Mouse (Mus musculus): Measurements from ENCODE around the gene Tenm4.

The Tenm4 gene

GRCm38 (mm10) chr7:96242328-96243185 is 71.5 kb downstream of the Tenm4 start:
- no peak for DNase-seq (ENCODE audit: low spot score in 2 of 2)

DNA sequence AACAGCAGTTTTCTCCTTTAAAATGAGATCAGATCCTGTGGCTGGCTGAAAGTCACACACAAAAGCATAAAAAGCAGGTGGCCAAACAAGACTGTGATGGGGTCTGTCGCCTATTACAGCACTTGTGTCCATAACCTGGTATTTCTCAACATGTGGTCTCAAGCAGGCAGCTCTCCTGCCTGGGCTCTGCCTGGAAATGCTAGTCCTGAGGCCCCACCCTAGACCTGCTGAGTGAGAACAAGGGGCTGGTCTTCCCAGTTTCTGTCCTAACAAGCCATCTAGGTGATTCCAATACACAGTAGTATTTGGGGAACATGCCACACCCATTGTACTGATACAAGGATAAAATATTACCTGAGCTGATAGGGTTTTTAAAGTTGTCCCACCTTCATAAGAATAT is 73.8 kb downstream of the Tenm4 start:
- no peak for DNase-seq (ENCODE audit: low spot score in 2 of 2)

GRCm38 (mm10) chr7:96259630-96260029 is 88.6 kb downstream of the Tenm4 start:
- DNase-seq (ENCODE audit: low spot score in 2 of 2), result no peak

GRCm38 (mm10) chr7:96262182-96262581 is 91.1 kb downstream of the Tenm4 start:
- DNase-seq (ENCODE audit: low spot score in 2 of 2), result no peak

DNA sequence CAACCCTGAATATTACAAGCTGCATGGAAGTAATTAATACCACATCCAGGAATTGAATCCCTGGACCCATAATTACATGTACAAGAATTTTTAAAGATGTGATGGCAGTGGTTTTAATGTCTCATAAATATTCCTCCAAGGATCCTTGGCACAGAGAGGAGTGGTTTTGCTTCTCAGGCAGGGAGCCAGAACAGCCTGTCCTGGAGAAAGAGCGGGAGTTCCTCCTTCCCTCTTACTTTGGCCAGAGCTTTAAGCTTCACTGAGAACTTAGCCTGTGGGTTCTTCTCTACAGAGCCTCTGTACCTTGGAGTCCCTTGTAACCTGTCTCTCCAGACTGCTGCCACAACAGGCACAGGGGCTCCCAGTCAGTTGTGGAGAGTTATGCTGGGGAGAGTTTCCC is 94.9 kb downstream of the Tenm4 start:
- DNase-seq (ENCODE audit: low spot score in 2 of 2), result no peak

DNA sequence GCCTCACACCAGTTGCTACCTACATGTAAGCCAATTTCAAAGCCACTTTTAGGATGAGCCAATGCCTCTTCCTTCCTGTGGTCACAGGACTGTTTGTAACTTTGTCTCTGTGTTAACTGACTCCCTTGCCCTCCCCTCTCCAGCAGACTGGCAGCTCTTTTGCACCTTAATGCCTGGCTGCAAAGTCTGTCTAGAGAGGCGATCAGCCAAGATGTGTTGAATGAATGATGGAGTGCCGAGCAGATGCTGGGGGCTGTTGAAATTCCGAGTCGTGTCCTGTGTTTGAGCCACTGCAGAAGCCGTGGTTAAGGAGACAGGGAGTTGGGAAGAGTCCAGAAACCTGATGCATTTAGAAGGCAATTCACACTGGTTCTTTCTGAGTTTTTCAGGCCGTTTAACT is 96.2 kb downstream of the Tenm4 start:
- no peak for DNase-seq (ENCODE audit: low spot score in 2 of 2)

GRCm38 (mm10) chr7:96270684-96271083 is 99.6 kb downstream of the Tenm4 start:
- no peak for DNase-seq (ENCODE audit: low spot score in 2 of 2)

- no peak for DNase-seq (ENCODE audit: low spot score in 2 of 2)
Observed at GRCm38 (mm10) chr7:96272068-96272467, 101.0 kb downstream of the Tenm4 start.

DNA sequence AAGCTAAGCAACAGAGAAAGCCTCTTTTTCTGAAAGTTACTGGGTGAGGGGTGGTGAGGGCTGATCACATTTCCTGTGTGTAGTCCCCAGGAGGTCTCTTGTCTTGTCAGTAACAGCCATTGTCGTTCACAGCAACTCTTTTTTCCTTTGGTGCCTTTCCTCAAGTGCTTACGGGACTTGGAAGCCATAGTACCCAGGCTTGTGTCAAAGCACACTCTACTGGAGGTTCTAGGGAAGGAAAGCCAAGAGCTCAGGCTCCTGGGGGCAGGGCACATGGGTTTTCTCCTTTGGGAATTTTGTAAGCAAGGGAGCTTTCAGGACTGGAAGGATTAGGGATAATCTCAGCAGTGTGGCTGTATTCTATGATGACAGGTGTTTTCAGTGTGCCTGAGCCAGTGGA is 103.4 kb downstream of the Tenm4 start:
- no peak for DNase-seq (ENCODE audit: low spot score in 2 of 2)

DNA sequence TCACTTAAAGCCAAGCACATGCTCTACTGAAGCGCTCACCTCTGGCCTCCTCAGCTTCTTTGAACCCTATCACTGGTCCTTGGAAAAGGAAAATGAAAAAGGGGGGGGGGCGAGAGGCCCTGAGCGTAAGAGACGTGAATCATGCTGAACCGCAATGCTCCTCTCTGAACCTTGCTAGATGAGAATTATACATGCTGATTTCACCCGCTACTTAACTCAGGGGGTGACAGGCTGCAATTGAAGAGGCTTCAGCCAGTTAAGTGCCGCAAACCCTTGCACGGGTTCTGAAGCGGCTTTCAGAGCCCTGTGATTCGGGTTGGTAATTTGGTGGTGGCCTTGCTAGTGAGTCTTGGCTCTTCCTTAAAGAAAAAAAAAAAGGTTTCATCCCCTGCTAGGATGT is 106.5 kb downstream of the Tenm4 start:
- no peak for DNase-seq (ENCODE audit: low spot score in 2 of 2)

DNA sequence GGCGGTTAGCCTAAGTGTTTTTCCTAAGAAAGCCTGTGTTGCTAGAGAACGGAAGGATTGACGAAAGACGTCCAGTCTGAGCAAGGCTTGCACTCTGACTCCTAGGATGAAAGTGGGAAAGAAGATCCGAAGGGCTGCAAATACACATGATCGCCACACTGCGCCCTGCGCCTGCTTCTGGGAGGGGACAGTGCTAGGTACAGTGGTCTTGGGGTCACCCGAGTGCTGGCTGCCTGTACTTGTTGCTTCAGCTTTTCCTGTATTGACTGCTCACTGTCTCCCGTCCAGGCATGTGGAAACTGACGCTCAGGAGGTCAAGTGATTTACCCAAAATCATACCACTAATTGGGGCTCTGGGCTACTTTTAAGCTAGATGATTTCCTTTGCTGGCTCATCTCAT is 107.3 kb downstream of the Tenm4 start:
- no peak for DNase-seq (ENCODE audit: low spot score in 2 of 2)

DNA sequence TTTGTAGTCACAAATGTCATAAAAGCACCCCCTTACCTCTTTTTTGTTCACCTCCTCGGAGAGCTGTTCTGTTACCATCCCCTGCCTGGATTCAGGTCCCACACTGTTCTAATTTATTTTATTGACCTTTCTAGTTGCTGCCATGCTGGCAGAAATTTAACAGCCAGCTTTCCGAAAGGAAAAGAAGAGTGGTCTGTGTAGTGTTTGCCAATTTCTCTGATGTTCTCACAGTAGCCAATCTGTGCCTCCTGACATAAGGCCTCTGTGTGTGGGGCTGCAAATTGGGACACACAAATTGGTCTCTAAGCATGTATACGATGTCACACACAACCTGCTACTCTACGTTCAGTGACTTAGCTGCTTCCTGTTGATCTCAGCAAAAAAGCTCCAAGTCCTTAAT is 109.7 kb downstream of the Tenm4 start:
- no peak for DNase-seq (ENCODE audit: low spot score in 2 of 2)

DNA sequence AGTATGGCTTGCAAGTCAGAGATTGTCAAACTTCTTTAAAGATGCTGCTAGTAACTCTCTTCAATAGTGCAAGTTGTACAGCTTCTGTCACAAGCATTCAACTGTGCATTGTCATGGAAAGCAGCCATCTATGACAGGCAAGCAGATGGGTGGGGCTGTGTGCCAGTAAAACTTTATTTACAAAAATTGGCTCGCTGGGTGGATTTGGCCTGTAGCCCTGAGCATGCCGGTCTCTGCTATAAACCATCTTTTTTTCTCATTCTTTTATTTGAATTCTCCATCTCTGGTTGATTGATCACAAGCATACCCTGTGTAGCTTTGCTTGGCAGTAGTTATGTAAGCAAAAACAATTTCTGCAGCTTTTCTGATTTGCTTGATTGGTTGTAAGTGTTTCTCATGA is 119.5 kb downstream of the Tenm4 start:
- DNase-seq (ENCODE audit: low spot score in 2 of 2), result peak; percentile 18 to 35

DNA sequence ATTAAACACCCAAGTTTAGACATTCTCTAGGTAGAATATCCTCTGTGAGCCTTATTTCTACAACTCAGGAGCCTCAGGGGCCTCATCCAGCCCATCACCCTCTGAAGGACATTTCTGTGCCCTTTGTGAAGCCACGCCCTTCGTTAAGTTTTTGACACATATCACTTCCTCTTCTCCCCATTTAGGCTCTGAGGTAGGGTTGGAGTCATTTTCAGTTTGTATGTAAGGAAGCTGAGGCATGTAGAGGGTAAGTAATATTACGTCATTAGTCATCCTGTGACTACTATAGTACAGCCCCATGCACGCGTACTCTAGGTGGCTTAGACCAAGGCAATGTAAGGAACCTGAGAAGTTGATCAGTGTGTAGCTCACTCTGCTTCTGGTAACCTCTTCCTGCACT is 124.9 kb downstream of the Tenm4 start:
- no peak for DNase-seq (ENCODE audit: low spot score in 2 of 2)

DNA sequence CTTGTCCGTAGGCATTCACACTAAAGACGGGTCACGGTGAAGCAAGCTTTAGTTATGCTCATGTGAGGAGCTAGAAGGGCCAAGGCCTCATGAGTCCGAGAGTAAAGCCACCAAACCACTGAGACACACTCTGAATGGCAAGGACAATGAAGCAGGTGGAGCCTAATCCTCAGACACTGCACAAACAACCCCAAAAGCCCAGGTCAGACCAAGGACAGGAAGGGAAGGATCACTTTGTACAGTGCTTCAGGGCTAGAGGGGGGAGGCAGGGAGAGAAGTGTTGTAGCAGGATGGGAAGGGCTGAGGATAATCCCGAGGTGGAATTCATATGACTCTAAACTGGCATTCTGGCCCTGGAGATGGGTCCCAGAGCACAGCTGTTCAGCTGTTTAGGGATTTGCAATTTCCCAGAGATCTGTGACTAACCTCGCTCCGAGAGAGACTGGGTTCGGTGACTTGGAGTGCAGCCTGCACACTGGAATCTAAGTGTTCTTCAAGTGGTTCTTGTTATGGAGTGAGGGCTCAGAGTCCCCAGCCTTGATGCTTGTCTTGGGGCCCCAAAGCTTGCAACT is 129.9 kb downstream of the Tenm4 start:
- DNase-seq (ENCODE audit: low spot score in 2 of 2), result no peak

DNA sequence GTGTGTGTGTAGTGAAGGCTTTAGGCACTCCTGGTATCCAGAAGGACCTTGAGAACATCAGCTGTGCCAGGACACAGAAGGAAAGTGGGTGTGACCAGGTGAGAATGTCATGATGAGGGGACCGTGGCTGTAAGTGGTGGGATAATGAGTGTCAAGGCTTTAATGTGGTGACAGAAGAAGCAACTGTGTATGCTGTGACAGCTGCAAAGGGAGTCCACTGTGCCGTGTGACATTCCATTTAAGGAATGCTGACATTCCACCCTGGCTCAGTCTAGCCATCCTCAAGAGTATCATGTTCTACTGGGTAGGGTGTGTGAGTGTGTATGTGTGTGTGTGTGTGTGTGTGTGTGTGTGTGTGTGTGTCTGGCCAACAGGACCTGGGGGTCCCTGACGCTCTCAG is 130.8 kb downstream of the Tenm4 start:
- DNase-seq (ENCODE audit: low spot score in 2 of 2), result no peak

- DNase-seq (ENCODE audit: low spot score in 2 of 2), result no peak
Observed at GRCm38 (mm10) chr7:96303963-96304362, 132.9 kb downstream of the Tenm4 start.

DNA sequence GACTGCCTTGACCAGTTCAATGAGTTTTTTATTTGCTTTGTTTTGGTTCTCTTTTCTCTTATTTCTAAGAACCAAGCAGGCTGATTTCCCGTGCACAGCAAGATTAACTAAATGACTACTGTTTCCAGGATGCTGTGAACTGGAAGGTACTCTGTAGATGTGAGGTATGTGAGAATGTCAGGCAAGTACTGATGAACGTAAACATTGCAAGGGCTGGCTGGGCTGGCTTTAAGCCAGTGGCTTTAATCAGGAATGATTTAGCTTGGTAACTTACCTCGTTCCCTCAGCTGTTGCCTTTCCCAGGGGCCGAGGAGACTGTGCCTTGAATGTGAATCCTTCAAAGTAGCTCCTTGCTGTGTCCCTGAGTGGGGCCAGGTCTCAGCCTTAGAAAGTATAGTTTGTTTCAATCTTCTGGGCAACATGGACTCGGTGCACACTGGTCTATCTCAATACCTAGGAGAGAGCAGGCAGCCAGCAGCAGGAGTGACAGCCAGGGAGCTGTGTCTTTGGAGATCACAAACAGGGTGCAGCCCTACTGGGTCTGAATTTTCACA is 134.4 kb downstream of the Tenm4 start:
- DNase-seq (ENCODE audit: low spot score in 2 of 2), result no peak

- DNase-seq (ENCODE audit: low spot score in 2 of 2), result no peak
Observed at GRCm38 (mm10) chr7:96308106-96308505, 137.1 kb downstream of the Tenm4 start.

DNA sequence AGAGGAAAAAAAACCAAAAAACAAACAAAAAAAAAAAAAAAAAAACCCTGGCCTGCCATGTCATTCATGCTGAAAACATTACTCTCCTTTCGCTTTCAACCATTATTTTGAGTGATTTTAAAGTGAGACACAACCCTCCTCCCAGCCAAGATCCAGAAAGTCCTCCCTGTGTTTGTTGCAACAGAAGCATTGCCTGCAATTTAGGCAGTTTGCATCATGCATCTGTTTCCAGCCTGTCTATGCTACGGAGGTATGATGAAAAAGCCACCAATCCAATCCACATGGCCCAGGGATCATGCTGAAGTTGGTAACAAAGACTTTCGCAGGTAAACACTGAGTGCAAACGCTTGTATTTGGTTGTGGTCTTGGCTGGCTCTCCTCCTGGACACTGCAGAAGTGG is 158.3 kb downstream of the Tenm4 start:
- no peak for DNase-seq (ENCODE audit: low spot score in 2 of 2)

GRCm38 (mm10) chr7:96331186-96331585 is 160.1 kb downstream of the Tenm4 start:
- no peak for DNase-seq (ENCODE audit: low spot score in 2 of 2)

- DNase-seq (ENCODE audit: low spot score in 2 of 2), result no peak
Observed at GRCm38 (mm10) chr7:96334361-96334760, 163.3 kb downstream of the Tenm4 start.

GRCm38 (mm10) chr7:96336376-96336775 is 165.3 kb downstream of the Tenm4 start:
- DNase-seq (ENCODE audit: low spot score in 2 of 2), result no peak

Data from right cerebral cortex, postnatal 36 days (tissue).